Mouse (Mus musculus) kidney, adult 9 months (tissue): ENCODE results near the gene Gpc4.
A peak's percentile ranks its signal among the peaks of the same experiment; 100 is the strongest.

Source experiments
- DNase-seq: peaks from one replicate; pipeline ENCODE4 v3.0.0; 2022

The Gpc4 gene

DNA sequence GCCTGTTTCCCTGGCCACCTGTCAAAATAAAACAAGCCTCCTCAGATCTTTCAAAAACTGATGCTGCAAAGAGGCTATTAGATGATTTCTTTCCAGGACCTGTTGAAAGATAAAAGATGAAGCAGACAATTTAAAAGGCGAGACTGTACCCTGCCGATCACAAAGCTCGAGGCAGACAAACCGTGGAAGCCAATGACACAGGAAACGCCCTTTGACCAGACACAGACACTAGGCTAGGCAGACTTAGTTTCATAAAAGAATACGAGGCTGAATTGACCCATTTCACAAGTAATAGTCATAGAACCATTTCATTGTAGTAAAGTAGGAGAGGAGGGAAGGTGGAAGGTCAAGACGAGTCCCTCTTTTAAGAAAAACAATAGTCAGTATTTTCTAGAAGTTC lies 20.6 kb downstream of the Gpc4 start:
- DNase-seq = no peak

- DNase-seq = peak; percentile 50
These were observed 24.7 kb downstream of the Gpc4 start for GRCm38 (mm10) chrX:52140316-52140715.

DNA sequence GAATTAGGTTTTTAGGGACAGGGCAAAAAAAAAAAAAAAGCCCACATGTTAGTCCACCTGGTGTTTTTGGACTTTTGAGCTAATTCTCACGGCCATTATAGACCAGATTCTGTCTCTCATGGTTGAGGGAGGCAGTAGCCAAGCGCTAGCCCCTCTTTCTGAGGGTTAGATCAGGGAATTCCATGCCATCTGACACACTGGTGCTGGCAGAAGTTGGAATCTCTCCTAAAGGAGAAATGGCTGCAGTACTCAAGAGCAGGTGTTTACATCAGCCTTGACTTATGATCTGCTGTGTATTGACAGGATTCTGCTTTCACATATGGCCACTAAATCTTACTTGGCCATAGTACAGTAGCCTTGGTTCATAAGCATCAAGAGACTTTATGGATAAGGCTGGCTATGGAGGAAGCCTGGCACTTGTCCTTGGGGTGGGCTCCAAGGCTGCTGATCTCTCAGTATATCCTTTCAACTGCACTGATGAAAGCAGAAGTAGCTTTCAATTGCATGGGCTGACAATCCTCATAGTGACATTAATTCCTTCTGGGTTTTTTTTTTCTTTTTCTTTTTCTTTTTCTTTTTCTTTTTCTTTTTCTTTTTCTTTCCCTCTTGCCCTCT lies 26.5 kb downstream of the Gpc4 start:
- DNase-seq = no peak

GRCm38 (mm10) chrX:52138033-52138432 lies 27.0 kb downstream of the Gpc4 start:
- no peak for DNase-seq

- DNase-seq = peak; percentile 55
These were observed 28.5 kb downstream of the Gpc4 start for GRCm38 (mm10) chrX:52136525-52136924.

DNA sequence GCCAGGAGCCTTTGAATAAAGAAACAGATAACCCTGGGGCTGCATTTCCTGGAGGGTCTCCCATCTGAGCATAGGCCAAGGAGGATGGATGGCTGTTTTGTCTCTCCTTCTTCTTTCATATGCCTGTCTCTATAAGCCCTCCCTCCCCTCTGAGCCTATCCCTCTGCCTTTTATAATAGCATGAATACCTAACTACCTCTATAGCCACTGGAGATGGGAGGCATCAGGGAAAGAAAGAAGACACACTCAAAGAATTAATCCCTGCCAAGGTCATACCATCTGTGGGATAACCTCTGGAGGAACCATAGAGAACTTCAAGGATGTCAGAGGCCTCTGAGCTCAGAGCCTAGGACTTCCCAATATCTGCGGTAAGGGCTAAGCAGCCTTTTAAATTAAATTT lies 35.4 kb downstream of the Gpc4 start:
- DNase-seq = no peak

DNA sequence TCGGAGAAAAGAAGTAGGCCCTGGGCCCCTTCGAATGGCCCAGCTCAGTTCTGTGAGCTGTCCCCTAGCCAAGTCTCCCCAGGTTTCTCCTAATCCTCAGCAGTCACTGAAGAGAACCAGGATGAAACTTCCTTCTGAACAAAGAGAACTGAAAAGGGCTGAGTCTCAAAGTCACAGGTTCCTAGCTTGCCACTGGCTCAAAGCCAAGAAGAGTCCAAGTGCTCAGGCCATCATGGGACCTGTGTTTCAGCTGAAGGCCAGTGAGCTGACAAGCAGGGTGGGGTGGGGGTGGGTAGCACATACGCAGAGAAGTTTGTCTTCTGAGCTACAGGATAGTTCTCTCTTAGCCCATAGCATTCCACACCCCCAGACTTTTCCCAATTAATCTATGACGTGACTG lies 36.3 kb downstream of the Gpc4 start:
- DNase-seq = peak; percentile 64

- DNase-seq = no peak
These were observed 51.4 kb downstream of the Gpc4 start for GRCm38 (mm10) chrX:52113651-52114050.

- peak; percentile 38 for DNase-seq
These were observed 55.4 kb downstream of the Gpc4 start for GRCm38 (mm10) chrX:52109663-52110062.

GRCm38 (mm10) chrX:52108966-52109365 lies 56.1 kb downstream of the Gpc4 start:
- peak; percentile 49 for DNase-seq

GRCm38 (mm10) chrX:52103771-52104170 lies 61.3 kb downstream of the Gpc4 start:
- no peak for DNase-seq

GRCm38 (mm10) chrX:52101940-52102339 lies 63.1 kb downstream of the Gpc4 start:
- no peak for DNase-seq

DNA sequence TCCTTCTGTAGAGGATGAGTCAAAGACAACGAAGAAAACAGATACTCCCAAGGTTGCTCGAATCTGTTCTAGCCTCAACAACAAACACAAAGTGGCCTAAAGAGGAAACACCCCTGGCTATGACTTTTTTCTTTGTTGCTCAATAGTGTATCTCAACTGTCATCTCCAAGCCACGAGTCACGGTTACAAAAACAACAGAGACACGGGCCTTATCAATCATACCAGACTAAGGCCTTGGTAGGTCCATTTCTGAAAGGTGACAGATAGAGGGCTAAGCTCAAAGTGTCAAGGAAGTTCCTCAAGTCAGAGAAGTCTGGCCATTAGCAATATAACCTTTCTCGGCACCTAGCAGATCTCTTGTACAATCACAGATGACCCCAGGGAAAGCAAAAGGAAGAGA lies 63.6 kb downstream of the Gpc4 start:
- no peak for DNase-seq

DNA sequence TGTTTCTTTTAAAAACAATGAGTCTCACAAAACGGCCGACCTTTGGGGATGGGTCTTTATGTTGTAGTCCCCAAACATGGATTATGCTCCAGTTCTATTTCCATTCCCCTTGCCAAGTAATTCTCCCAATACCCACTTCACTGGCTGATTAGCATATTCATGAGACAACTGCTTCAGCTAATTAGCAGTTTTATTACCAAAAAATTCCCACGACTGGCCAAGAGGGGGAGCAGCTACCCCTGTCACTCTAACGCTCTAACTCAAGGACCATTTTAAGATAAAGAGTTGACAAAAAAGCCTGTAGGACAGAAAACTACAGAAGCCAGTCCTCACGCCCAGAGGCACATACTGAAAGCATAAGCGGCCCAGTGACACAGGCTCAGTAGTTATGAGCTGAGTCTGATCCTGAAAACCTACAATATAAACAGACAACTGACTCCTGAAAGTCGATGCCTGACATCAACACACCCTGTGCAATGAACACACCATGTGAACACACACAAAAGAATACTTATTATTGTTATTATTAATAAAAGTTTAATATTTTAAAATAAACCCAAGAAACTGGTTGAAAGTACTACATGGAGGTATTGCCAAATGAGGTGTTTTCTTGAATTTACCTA lies 77.2 kb downstream of the Gpc4 start:
- DNase-seq = peak; percentile 58

DNA sequence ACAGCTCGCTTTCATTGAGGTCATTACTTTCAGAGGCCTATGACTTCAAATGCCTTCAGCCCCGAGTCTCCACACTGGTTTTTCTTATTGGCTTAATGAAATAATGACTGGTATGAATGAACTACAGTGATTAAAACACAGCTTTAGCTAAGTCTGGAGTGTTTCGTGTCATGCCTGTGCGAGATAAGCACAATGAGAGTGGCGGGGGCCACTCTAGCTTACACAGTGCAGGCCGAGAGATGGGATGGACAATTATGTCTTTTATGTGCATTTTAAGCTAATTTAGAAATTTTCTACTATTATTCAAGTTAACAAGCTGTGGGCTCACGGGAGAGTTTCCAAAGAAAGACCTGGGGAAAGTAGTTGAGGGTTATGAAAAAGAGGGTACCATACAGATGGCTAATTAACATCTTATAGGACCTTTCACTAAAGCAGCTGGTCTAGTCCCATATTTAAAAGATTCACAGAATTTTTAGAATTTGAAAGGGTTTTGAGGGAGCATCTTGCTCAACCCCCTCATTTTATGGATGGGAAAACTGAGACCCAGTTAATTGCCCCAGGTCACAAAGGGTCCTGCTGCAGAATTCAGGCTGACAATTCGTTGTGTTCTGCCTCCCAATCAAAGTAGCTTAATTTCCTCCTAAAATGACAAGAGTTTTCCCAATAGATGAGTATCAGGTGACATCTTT lies 78.0 kb downstream of the Gpc4 start:
- DNase-seq = no peak

- no peak for DNase-seq
These were observed 81.5 kb downstream of the Gpc4 start for GRCm38 (mm10) chrX:52083557-52083956.

DNA sequence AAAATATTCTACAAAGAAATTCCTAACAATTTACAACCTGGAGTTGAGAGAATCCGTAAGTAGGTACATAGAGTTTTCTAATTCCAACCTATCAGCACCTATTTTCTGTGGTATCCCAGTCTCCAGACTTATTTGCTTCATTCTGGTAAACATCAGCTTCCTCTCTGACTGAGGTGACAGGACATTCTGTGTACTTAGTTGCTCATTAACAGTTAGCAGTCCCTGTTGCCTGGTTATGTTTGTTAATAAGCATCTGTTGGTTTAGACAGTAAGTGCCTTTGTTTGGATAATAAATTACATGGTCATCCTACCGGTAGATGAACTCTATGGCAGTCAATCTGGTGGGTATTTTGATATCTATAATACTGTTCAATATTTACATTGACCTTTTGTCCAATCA lies 92.6 kb downstream of the Gpc4 start:
- peak; percentile 72 for DNase-seq

GRCm38 (mm10) chrX:52053416-52053815 lies 111.6 kb downstream of the Gpc4 start:
- DNase-seq = peak; percentile 26

DNA sequence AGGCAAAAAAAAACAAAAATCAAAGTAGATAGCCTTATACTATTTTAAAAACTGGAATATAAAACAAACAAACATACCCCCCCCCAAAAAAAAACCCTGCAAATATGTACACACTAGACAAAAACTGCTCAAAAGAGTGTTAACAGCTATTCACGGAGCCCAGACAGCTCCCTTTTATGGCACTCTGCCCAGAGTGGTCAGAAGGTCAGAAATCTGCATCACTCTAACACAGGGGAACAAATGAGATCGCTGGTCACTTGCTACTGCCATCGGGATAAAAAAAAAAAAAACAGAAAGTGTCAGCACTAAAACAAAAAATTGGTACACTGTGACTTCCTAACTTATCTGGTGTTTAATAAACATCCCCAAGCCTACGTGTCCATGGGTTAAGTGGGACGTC lies 113.0 kb downstream of the Gpc4 start:
- peak; percentile 52 for DNase-seq

DNA sequence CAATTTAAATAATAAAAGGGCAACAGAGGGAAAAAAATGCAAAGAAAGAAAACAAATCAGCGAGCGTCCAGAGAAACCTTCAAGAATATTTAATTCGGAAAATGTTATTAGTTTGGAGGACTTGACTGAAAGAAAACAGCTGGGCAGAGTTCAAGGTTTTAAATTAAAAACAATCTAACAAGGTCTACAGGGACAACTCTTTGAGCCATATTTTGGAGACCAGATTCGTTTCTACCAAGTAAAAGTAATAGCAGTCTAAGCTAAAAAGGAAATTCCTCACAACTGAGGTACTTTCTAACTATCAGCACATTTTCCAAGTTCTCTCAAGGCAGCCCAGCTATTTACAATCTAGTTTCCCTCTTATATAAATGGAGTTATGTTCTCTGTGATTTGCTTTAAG lies 114.1 kb downstream of the Gpc4 start:
- no peak for DNase-seq

DNA sequence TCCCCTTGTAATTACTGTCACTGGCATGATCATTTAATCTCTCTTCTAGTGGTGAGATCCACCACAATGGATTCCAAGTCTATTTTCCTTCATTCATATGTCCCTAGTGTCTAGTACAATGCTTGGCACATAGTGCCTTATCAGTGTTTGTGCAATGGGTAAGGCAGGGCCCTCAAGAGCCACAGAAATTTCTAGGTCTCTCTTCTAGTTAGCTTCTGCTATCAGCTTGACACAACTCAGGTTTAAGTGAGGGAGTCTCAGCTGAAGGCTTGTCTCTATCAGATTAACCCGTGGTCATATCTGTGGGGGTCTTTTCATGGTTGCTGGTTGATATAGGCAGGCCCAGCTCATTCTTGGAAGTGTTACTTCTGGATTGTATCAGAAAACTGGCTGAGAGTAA lies 125.2 kb downstream of the Gpc4 start:
- no peak for DNase-seq

DNA sequence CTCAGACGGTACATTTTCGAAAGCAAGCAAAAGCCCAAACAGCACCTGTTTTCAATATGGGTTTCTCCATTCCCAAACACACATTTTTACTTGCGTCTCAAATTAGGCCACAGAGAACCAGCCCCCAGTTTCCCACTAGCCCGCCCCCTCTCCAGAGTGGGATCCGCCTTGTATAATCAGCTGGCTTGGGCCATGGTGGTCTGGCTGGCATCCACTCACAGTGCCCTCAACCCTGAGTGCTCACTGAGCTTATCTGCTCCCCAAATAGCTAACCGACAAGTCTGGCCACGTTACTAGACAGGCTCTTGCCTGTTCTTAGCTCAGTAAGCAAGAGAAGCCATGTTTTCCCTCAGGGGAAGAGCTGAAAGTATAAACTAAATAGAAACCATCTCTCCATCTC lies 134.9 kb downstream of the Gpc4 start:
- no peak for DNase-seq

DNA sequence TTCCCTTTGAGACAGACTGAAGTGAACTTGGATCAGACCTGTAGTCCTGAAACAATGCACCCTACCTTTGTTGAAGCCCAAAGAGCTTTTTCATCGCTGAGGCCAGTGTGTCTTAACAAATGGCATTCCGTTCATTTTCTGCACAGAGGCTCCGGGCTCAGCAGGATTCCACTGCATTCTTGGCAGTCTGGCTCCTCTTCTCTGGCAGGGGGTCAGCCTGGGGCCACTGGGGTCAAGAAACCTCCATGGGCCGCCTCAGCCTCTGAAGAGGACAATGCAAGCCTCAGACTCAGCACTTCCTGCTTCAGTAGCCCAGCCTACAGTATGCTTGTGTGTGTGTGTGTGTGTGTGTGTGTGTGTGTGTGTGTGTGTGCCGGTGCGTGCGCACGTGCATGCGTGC lies 147.4 kb downstream of the Gpc4 start:
- DNase-seq = peak; percentile 37
